Mouse (Mus musculus) midbrain, embryonic 10.5 days (tissue): ENCODE measurements around the gene Rwdd2a. TPM values are rescaled to one million over a fixed set of nuclear protein-coding genes. Genes with fewer than 3 reads are reported as not detected.

Experiments
- DNase-seq: peaks from one replicate; pipeline ENCODE4 v3.0.0-alpha.2; 2017; ENCODE audit warnings: low spot score
- H3K27ac ChIP-seq: fragments of 300-500 bp; sonication (generic); replicated peaks from 2 replicates; pipeline ENCODE4 v1.5.1; 2016; ENCODE audit warnings: mild to moderate bottlenecking
- H3K27me3 ChIP-seq: fragments of 300-500 bp; sonication (generic); 2 replicates; pipeline ENCODE4 v1.6.1; 2016; ENCODE audit warnings: low read depth, mild to moderate bottlenecking; ENCODE audit not compliant: poor library complexity, severe bottlenecking
- H3K36me3 ChIP-seq: fragments of 300-500 bp; sonication (generic); 2 replicates; pipeline ENCODE4 v1.6.1; 2016; ENCODE audit warnings: mild to moderate bottlenecking, moderate library complexity
- H3K4me1 ChIP-seq: fragments of 300-500 bp; sonication (generic); 2 replicates; pipeline ENCODE4 v1.6.1; 2016
- H3K4me3 ChIP-seq: fragments of 300-500 bp; sonication (generic); 2 replicates; pipeline ENCODE4 v1.5.1; 2016; ENCODE audit warnings: mild to moderate bottlenecking, moderate library complexity
- H3K9me3 ChIP-seq: fragments of 300-500 bp; sonication (generic); replicated peaks from 2 replicates; pipeline ENCODE4 v1.6.1; 2016; ENCODE audit warnings: mild to moderate bottlenecking
- WGBS: fragments of 180-500 bp; shearing (Covaris S2); methylation state at CpG from one replicate; pipeline ENCODE4 v1.1.7; 2016; 5-methylcytosine and 5-hydroxymethylcytosine counted together
- polyA plus RNA-seq: library from polyadenylated mRNA; unstranded; fragments of >200 nt; fragmentation: Nextera tagmentation; extraction: Ambion mirVana; gene quantifications from 2 replicates; pipeline ENCODE4 v1.2.1, GENCODE M21; 2016

Rwdd2a gene
- polyA plus RNA-seq, 1 experiment from 2014 or later, result 4.4 TPM

DNA sequence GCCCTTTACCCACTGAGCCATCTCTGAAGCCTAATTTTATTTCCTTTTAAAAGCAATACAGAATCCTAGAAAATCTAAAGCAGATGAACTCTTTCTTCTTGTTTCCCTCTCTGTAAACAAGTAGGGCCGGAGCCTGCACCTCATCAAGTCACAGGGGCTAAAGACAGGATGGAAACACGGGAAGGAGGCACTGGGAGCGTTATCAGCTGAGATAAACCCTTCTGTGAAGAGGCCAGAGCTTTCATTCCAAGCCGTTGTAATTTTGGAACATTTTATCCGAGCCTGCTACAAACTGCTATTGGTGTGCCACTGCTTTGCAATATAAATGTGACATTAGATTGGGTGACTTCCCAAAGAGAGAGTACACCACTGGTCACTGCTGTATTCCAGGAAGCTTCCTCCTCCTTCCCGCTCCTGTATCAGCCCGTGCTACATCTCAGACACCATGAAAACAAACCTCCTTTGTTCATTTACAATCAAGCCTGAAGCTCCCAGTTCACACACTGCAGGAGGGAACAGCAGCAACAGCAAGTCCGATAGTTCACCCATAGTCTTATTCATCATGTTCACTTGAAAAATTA is 28.0 kb downstream of the Rwdd2a start:
- Histone ChIP-seq H3K9me3 (0 out of 2 replicates have a peak, but pooled peaks cover 2% of the 10 kb centered on the region), H3K27me3 (no peaks in the 10 kb centered on the region), H3K36me3 (no peaks in the 10 kb centered on the region), H3K4me3 (no peak overlapping the region), H3K27ac (no peak overlapping the region), H3K4me1 (no peaks in the 10 kb centered on the region)
- no peak for DNase-seq
- 77% methylated on average over 8 of the region's 8 CpGs for WGBS

DNA sequence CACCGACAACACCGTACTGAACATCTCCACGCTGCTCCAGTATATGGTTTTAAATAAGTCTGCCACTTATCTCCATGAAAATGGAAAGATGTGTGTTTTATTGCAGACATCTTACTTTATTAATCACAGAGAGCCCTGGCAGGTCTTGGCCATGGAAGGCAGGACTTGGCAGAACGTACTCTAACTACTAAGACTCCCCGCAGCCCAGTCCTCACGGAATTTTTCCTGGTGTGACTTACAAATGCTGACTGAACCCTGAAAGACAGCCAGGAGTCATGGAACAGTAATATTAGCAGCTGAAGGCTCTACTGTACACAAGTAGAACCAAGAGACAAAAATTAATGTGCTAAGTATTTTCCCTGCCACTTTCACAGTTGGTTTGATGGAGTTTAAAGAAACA is 34.0 kb downstream of the Rwdd2a start:
- WGBS, result 94% methylated on average over 6 of the region's 6 CpGs
- Histone ChIP-seq H3K36me3 (no peaks in the 10 kb centered on the region), H3K27ac (no peak overlapping the region), H3K4me1 (no peaks in the 10 kb centered on the region), H3K27me3 (no peaks in the 10 kb centered on the region), H3K4me3 (no peak overlapping the region), H3K9me3 (no peaks in the 10 kb centered on the region)
- DNase-seq, result no peak

DNA sequence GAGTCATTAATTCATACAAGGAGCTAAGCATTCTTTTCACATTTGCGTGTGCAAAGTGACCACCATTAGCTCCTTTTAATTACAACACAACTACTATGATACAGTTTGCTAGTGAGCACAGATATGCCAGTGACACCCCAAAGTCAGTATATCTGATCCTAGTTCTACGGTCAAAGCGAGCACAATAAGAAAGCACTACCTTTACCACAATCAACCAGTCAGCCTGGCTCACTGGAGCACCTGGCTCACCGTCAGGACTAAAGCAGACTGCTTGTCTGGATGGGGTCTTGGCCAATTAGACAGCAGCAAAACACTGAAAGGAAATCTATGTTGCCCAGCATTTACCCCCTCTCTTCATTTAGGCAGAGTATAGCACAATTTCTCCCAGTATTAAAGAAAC is 40.3 kb downstream of the Rwdd2a start:
- 93% methylated on average over 4 of the region's 4 CpGs for WGBS
- Histone ChIP-seq H3K36me3 (no peaks in the 10 kb centered on the region), H3K27me3 (no peaks in the 10 kb centered on the region)

DNA sequence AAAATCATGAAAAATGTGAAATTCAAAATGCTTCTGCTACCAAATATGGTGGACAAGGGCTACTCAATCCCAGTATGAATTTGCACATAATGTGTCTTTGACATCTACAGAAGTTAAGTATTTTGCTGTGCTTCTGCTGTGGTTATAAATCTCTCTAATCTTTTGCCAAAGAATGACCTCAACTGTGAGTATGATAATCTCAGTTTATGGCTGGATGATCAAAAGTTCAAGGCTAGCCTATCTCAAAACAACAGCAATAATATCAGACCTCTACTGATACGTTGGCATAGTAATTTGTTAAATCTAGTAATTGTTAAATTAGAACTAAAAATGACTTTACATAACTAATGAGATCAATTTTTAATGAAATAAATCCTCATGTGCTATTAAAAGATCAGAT is 44.0 kb downstream of the Rwdd2a start:
- H3K27ac ChIP-seq, result no peak overlapping the region
- H3K36me3 ChIP-seq, result no peaks in the 10 kb centered on the region
- DNase-seq, result no peak
- WGBS, result 91% methylated on average over 1 of the region's 1 CpGs
- H3K27me3 ChIP-seq, result no peaks in the 10 kb centered on the region
- H3K4me1 ChIP-seq, result 0 out of 2 replicates have a peak, but pooled peaks cover 3% of the 10 kb centered on the region
- no peaks in the 10 kb centered on the region for H3K9me3 ChIP-seq
- no peak overlapping the region for H3K4me3 ChIP-seq

More for the DNA sequence above, 40.3 kb downstream of the Rwdd2a start:
- H3K4me3 ChIP-seq, result no peak overlapping the region
- no peak overlapping the region for H3K27ac ChIP-seq
- H3K9me3 ChIP-seq, result no peaks in the 10 kb centered on the region
- DNase-seq, result no peak
- no peaks in the 10 kb centered on the region for H3K4me1 ChIP-seq

DNA sequence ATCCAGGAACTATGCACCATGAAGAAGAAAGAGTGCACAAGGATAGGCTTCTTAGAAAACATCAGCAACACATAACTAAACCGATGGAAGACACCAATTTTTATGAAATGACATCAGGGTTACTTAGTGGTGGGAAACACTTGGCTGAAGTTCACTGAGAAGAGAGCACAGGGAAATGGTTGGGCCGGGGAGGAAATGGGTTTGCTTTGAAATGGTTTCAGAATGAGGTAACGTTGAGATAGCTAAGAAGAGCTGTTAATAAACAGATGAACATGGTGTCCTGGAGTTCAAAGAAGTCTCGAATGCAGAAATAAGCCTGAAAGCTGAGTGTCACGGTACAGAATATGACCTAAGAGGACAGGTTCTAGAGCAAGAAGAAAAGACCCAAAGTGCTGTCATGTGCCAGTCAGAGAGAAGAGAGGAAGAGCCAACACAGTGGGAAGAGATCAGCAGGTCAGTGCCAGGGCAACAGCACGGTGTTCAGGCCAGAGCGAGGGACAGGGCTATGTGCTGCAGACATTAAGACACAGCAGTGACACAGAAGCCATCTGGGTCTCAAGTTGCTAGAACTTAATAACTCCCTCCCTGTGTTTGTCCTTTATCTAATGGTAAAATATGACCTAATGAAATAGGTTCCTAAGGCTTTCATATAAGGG is 46.2 kb downstream of the Rwdd2a start:
- no peaks in the 10 kb centered on the region for H3K9me3 ChIP-seq
- 85% methylated on average over 7 of the region's 7 CpGs for WGBS
- no peak for DNase-seq

DNA sequence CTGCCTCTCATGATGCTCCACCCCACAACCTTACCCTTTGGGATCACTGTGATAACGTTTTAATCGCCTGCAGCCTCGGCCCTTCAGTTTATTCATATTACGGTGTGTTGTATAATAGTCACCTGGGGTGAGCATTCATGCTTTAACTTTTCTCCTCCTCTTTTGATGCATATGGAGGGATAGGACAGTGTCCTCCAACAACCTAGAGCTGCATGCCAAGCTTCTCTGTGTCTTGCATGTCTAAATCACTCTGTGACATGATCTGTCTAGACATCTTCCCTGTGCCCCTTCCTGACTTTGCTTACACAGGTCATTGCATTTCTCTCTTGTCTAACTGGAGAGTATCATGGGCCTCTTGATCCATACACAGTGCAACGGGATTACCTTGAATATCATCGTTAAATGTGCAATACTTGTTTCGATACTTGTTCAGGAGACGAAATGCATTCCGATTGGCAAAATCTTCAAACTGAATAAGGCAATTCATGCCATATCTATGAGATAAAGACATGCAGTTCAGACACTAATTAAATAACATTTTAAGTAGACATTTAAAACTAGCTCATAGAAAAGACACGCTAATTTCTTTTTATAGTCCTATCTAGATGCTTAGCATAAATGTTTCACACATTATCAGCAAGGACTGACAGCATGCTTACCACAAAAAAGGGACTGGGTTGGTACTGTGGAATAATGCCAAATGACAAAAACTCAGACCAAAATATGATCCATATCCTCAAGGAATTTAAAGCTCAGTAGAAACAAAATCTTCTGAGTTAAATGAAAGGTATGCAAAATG is 47.7 kb downstream of the Rwdd2a start:
- Histone ChIP-seq H3K27me3 (no peaks in the 10 kb centered on the region), H3K27ac (no peak overlapping the region), H3K4me3 (no peak overlapping the region), H3K4me1 (0 out of 2 replicates have a peak, but pooled peaks cover 3% of the 10 kb centered on the region), H3K9me3 (no peaks in the 10 kb centered on the region), H3K36me3 (no peaks in the 10 kb centered on the region)
- WGBS, result 80% methylated on average over 10 of the region's 10 CpGs
- no peak for DNase-seq

More for the DNA sequence above, 46.2 kb downstream of the Rwdd2a start:
- H3K4me1 ChIP-seq, result 0 out of 2 replicates have a peak, but pooled peaks cover 3% of the 10 kb centered on the region
- no peaks in the 10 kb centered on the region for H3K36me3 ChIP-seq
- H3K27ac ChIP-seq, result no peak overlapping the region
- H3K27me3 ChIP-seq, result no peaks in the 10 kb centered on the region
- no peak overlapping the region for H3K4me3 ChIP-seq

DNA sequence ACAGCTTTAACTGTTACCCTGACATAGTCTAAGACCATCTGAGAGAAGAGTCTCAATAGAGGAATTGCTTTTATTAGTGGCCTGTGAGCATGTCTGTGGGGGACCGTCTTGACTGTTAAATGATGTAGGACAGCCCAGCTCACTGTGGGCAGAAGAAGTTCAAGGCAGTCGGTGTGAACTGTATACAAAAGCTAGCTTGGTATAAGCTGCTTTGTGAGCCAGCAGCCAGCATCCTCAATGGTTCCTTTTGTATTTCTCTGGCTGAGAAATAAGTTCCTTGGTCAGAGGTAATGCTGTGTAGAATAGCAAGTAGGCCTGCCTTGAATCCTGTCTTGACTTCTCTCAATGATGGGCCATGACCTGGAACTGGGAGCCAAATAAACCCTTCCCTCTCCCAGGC is 50.3 kb downstream of the Rwdd2a start:
- H3K27me3 ChIP-seq, result no peaks in the 10 kb centered on the region
- no peak overlapping the region for H3K27ac ChIP-seq
- no peaks in the 10 kb centered on the region for H3K9me3 ChIP-seq
- no peaks in the 10 kb centered on the region for H3K36me3 ChIP-seq
- WGBS, result 53% methylated on average over 2 of the region's 2 CpGs
- no peak for DNase-seq
- H3K4me3 ChIP-seq, result no peak overlapping the region
- H3K4me1 ChIP-seq, result 0 out of 2 replicates have a peak, but pooled peaks cover 3% of the 10 kb centered on the region

DNA sequence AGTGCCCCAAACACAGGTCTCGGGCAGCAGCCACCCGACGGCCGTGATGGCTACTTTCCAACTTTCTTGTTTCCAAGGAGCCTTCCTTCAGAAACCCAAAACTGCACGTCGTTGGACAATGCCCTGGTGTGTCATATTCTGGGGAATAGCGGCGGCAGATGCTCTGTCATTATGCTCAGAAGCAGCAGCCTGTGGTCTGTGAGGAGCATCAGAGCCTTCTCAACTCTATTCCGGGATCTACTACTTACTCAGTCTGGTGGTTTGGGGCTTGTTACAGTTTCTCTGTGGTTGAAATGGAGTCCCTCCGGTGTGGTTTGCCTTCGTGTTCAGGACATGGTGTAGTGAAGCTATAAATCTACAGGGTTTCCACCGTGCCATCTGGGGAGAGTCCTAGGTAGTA is 52.2 kb downstream of the Rwdd2a start:
- H3K27ac ChIP-seq, result no peak overlapping the region
- no peaks in the 10 kb centered on the region for H3K27me3 ChIP-seq
- H3K4me1 ChIP-seq, result 0 out of 2 replicates have a peak, but pooled peaks cover 3% of the 10 kb centered on the region
- 94% methylated on average over 12 of the region's 12 CpGs for WGBS
- no peaks in the 10 kb centered on the region for H3K36me3 ChIP-seq
- H3K4me3 ChIP-seq, result no peak overlapping the region
- no peak for DNase-seq
- H3K9me3 ChIP-seq, result no peaks in the 10 kb centered on the region

Other genes with a start within 250 kb of the Rwdd2a start
- 6.6 and 9.1 TPM in 2 replicates for gene Ube2cbp, start 107.0 kb upstream of the Rwdd2a start, polyA plus RNA-seq
- gene Dop1a, start 104.8 kb upstream of the Rwdd2a start, polyA plus RNA-seq, result 6.7 and 10.1 TPM in 2 replicates
- gene Pgm3, start 149 bp upstream of the Rwdd2a start, polyA plus RNA-seq, result 35.6 and 40.1 TPM in 2 replicates
- 9.9 and 10.9 TPM in 2 replicates for gene Me1, start 124.0 kb downstream of the Rwdd2a start, polyA plus RNA-seq
- 1.8 and 2.0 TPM in 2 replicates for gene Prss35, start 171.7 kb downstream of the Rwdd2a start, polyA plus RNA-seq